Mouse (Mus musculus) forebrain, embryonic 10.5 days (tissue): ENCODE data around the gene Ank2. TPM values are rescaled to one million over a fixed set of nuclear protein-coding genes. Genes with fewer than 3 reads are reported as not detected.
"Not testable (repeated sequence)": the region's sequence is repeated elsewhere in the genome, so short reads cannot be mapped to it uniquely, and the experiment has no call there.

Source experiments
- DNase-seq: peaks from one replicate; pipeline ENCODE4 v3.0.0-alpha.2; 2017; ENCODE audit warnings: low spot score; ENCODE audit errors: extremely low spot score
- H3K27ac ChIP-seq: fragments of 300-500 bp; sonication (generic); 2 replicates; pipeline ENCODE4 v1.5.1; 2016; ENCODE audit warnings: mild to moderate bottlenecking
- H3K27me3 ChIP-seq: fragments of 300-500 bp; sonication (generic); 2 replicates; pipeline ENCODE4 v1.6.1; 2016; ENCODE audit warnings: mild to moderate bottlenecking; ENCODE audit not compliant: poor library complexity, severe bottlenecking
- H3K36me3 ChIP-seq: fragments of 300-500 bp; sonication (generic); replicated peaks from 2 replicates; pipeline ENCODE4 v1.6.1; 2016; ENCODE audit warnings: mild to moderate bottlenecking, moderate library complexity
- H3K4me1 ChIP-seq: fragments of 300-500 bp; sonication (generic); 2 replicates; pipeline ENCODE4 v1.6.1; 2016
- H3K4me3 ChIP-seq: fragments of 300-500 bp; sonication (generic); 2 replicates; pipeline ENCODE4 v1.5.1; 2016; ENCODE audit warnings: mild to moderate bottlenecking, moderate library complexity
- H3K9me3 ChIP-seq: fragments of 300-500 bp; sonication (generic); 2 replicates; pipeline ENCODE4 v1.6.1; 2016; ENCODE audit warnings: mild to moderate bottlenecking, moderate library complexity
- WGBS: fragments of 180-500 bp; shearing (Covaris S2); methylation state at CpG from one replicate; pipeline ENCODE4 v1.1.7; 2016; 5-methylcytosine and 5-hydroxymethylcytosine counted together
- polyA plus RNA-seq: library from polyadenylated mRNA; unstranded; fragments of >200 nt; fragmentation: Nextera tagmentation; extraction: Ambion mirVana; gene quantifications from 2 replicates; pipeline ENCODE4 v1.2.1, GENCODE M21; 2016

The Ank2 gene
- polyA plus RNA-seq, 1 experiment from 2014 or later = 36.3 TPM

- not testable (repeated sequence) for H3K27me3 ChIP-seq, DNase-seq, H3K4me3 ChIP-seq, H3K27ac ChIP-seq, H3K9me3 ChIP-seq
- WGBS = 95% methylated on average over 3 of the region's 3 CpGs
- Histone ChIP-seq H3K36me3 (peaks cover 20% of the 10 kb centered on the region), H3K4me1 (peaks cover 15% of the 10 kb centered on the region)
Observed at GRCm38 (mm10) chr3:127400468-127400867, 98.7 kb downstream of the Ank2 start.

DNA sequence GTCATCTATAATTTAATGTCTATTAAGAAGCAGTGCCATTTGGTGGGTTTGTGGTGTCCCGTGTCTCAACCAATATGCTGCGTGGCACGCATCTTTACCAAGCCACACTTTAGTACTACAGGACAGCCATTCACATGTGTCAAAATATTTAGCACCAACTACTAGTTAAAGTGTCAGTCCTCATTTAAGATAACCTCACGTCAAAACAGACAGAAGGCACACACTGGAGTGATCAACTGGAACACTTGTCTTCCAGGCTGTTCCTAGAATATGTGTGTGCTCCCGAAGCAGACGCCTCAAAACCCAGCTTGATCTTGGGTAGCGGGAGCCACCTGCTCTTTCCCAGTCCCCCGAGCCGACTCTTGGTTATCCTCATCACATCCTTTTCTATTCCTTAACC lies 101.4 kb downstream of the Ank2 start:
- Histone ChIP-seq H3K36me3 (peaks cover 20% of the 10 kb centered on the region), H3K9me3 (peaks cover 9% of the 10 kb centered on the region; the same call in 1 of the 2 replicates), H3K27me3 (no peaks in the 10 kb centered on the region), H3K27ac (no peak overlapping the region), H3K4me3 (no peak overlapping the region), H3K4me1 (no peaks in the 10 kb centered on the region)
- WGBS = 96% methylated on average over 9 of the region's 9 CpGs
- DNase-seq = no peak

- 91% methylated on average over 8 of the region's 8 CpGs for WGBS
- H3K4me3 ChIP-seq = no peak overlapping the region
- H3K9me3 ChIP-seq = peaks cover 9% of the 10 kb centered on the region; the same call in 1 of the 2 replicates
- H3K27me3 ChIP-seq = no peaks in the 10 kb centered on the region
- DNase-seq = no peak
- peaks cover 20% of the 10 kb centered on the region for H3K36me3 ChIP-seq
- H3K27ac ChIP-seq = no peak overlapping the region
- no peaks in the 10 kb centered on the region for H3K4me1 ChIP-seq
Observed at GRCm38 (mm10) chr3:127395202-127395601, 103.9 kb downstream of the Ank2 start.

- DNase-seq = peak; percentile 29
- no peaks in the 10 kb centered on the region for H3K9me3 ChIP-seq
- peak overlapping the region; percentile 35; the same call in 1 of the 2 replicates for H3K27ac ChIP-seq
- WGBS = 34% methylated on average over 14 of the region's 14 CpGs
- H3K36me3 ChIP-seq = 0 out of 2 replicates have a peak, but pooled peaks cover 2% of the 10 kb centered on the region
- H3K4me1 ChIP-seq = peaks cover 21% of the 10 kb centered on the region
- H3K4me3 ChIP-seq = peak overlapping the region; percentile 19; the same call in 1 of the 2 replicates
- no peaks in the 10 kb centered on the region for H3K27me3 ChIP-seq
Observed at GRCm38 (mm10) chr3:127387016-127387517, 112.1 kb downstream of the Ank2 start.

- 0 out of 2 replicates have a peak, but pooled peaks cover 5% of the 10 kb centered on the region for H3K27me3 ChIP-seq
- no peak overlapping the region for H3K4me3 ChIP-seq
- DNase-seq = no peak
- H3K36me3 ChIP-seq = 0 out of 2 replicates have a peak, but pooled peaks cover 2% of the 10 kb centered on the region
- 94% methylated on average over 3 of the region's 3 CpGs for WGBS
- peaks cover 19% of the 10 kb centered on the region for H3K4me1 ChIP-seq
- no peaks in the 10 kb centered on the region for H3K9me3 ChIP-seq
- no peak overlapping the region for H3K27ac ChIP-seq
Observed at GRCm38 (mm10) chr3:127383231-127383630, 115.9 kb downstream of the Ank2 start.

- Histone ChIP-seq H3K9me3 (peaks cover 2% of the 10 kb centered on the region; the same call in 1 of the 2 replicates), H3K4me1 (peaks cover 28% of the 10 kb centered on the region), H3K4me3 (no peak overlapping the region), H3K27me3 (peaks cover 38% of the 10 kb centered on the region), H3K36me3 (no peaks in the 10 kb centered on the region), H3K27ac (no peak overlapping the region)
- WGBS = 79% methylated on average over 8 of the region's 8 CpGs
- DNase-seq = no peak
Observed at GRCm38 (mm10) chr3:127376901-127377460, 122.2 kb downstream of the Ank2 start.

- H3K36me3 ChIP-seq = no peaks in the 10 kb centered on the region
- DNase-seq = peak; percentile 26
- peaks cover 6% of the 10 kb centered on the region; the same call in 1 of the 2 replicates for H3K9me3 ChIP-seq
- peak overlapping the region; percentile 18 for H3K4me3 ChIP-seq
- peak overlapping the region; percentile 49 for H3K27ac ChIP-seq
- H3K4me1 ChIP-seq = peaks cover 28% of the 10 kb centered on the region
- 27% methylated on average over 11 of the region's 11 CpGs for WGBS
- peaks cover 38% of the 10 kb centered on the region for H3K27me3 ChIP-seq
Observed at GRCm38 (mm10) chr3:127375956-127376660, 123.0 kb downstream of the Ank2 start.

DNA sequence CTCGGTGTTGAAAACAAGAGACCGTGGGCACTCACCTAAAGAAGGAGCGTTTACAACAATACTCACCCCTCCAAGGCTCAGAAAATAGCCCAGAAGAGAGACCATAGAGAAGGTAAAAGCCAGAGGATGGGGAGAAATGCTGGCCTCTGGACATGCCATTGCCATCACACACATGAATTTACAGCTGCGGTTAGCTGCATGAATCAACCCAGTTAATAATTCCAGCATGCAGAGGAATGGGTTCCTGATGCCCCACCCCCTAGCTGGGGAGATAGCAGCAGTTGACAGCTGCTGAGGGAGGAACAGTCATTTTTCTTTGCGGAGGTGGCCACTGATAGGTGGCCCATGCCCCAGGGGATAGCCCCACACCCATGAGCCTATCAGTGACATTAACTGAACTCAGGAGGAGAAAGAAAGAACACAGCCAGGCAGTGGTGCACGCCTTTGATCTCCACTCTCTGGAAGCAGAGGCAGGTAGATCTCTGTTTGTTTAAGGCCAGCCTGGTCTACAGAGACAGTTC lies 124.9 kb downstream of the Ank2 start:
- peaks cover 6% of the 10 kb centered on the region; the same call in 1 of the 2 replicates for H3K9me3 ChIP-seq
- no peak for DNase-seq
- H3K4me3 ChIP-seq = no peak overlapping the region
- WGBS = 93% methylated on average over 6 of the region's 6 CpGs
- no peaks in the 10 kb centered on the region for H3K36me3 ChIP-seq
- H3K27ac ChIP-seq = no peak overlapping the region
- peaks cover 35% of the 10 kb centered on the region for H3K27me3 ChIP-seq
- peaks cover 28% of the 10 kb centered on the region for H3K4me1 ChIP-seq

- Histone ChIP-seq H3K9me3 (peaks cover 6% of the 10 kb centered on the region; the same call in 1 of the 2 replicates), H3K4me1 (peaks cover 36% of the 10 kb centered on the region), H3K36me3 (no peaks in the 10 kb centered on the region), H3K27me3 (peaks cover 20% of the 10 kb centered on the region), H3K27ac (no peak overlapping the region), H3K4me3 (no peak overlapping the region)
- DNase-seq = no peak
- 86% methylated on average over 1 of the region's 1 CpGs for WGBS
Observed at GRCm38 (mm10) chr3:127371774-127372173, 127.4 kb downstream of the Ank2 start.

DNA sequence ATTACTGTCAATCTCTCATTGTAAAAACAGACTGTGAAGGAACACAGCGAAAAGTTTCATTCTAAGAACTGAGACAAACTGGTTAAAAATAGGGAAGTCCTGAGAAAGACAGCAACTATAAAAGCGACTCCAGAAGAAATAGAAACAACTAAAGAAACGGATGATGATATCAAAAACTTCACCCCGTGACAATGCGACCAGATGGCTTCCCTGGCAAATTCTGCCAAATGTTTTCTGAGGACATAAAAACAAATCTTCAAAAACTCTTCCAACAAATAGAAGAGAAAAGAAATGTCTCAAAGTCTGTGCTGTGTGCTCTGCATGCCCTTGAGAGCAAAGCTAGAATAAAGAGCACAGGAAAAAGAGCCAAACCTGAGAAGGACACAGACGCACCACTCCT lies 129.6 kb downstream of the Ank2 start:
- no peak overlapping the region for H3K4me3 ChIP-seq
- no peak for DNase-seq
- H3K4me1 ChIP-seq = peaks cover 16% of the 10 kb centered on the region
- H3K27ac ChIP-seq = no peak overlapping the region
- 90% methylated on average over 6 of the region's 6 CpGs for WGBS
- peaks cover 11% of the 10 kb centered on the region for H3K27me3 ChIP-seq
- no peaks in the 10 kb centered on the region for H3K36me3 ChIP-seq
- H3K9me3 ChIP-seq = peaks cover 6% of the 10 kb centered on the region; the same call in 1 of the 2 replicates

DNA sequence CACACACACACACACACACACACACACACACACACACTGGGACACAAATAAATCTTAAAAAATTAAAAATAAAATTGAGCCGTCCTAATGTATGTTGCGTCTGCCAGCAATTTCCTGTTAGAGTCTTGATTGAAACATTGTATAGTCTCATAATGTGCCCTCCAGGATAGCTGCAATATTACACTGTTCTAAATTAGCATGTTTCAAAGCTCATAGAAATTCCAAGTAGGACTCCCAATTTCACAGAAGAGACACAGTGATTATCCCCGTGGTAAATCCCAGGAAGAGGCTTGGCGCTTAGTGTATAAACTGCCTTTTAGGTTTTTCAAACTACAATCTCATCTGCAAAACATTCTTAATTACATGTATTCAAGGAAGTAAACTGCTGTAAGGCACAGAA lies 131.7 kb downstream of the Ank2 start:
- WGBS = 92% methylated on average over 4 of the region's 4 CpGs
- peaks cover 16% of the 10 kb centered on the region for H3K4me1 ChIP-seq
- no peaks in the 10 kb centered on the region; the same call in 1 of the 2 replicates for H3K27me3 ChIP-seq
- H3K4me3 ChIP-seq = no peak overlapping the region
- peaks cover 6% of the 10 kb centered on the region; the same call in 1 of the 2 replicates for H3K9me3 ChIP-seq
- no peaks in the 10 kb centered on the region for H3K36me3 ChIP-seq
- H3K27ac ChIP-seq = no peak overlapping the region
- no peak for DNase-seq

DNA sequence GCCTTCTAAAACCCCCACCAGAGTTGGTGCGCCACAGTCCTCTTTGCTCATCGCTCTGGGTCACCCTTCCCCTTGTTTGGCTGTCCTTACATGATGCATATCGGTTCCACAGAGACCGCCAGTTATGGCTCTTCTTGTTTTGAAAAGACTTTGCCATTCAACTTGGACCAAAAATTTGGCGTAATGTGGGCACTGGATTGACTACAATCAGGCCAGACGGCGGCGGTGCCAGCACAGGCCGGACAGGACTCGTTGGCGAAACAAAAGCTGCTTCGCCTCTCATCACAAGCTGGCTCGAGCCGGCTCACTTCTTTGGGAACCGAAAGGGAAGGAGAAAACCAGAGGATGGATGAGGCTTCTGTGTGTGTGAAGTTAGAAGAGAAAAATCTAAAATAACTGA lies 135.6 kb downstream of the Ank2 start:
- H3K4me3 ChIP-seq = no peak overlapping the region
- H3K36me3 ChIP-seq = no peaks in the 10 kb centered on the region
- WGBS = 91% methylated on average over 15 of the region's 15 CpGs
- no peak for DNase-seq
- H3K27me3 ChIP-seq = no peaks in the 10 kb centered on the region; the same call in 1 of the 2 replicates
- H3K9me3 ChIP-seq = no peaks in the 10 kb centered on the region
- peaks cover 22% of the 10 kb centered on the region for H3K4me1 ChIP-seq
- H3K27ac ChIP-seq = no peak overlapping the region
